Mouse (Mus musculus): ENCODE data around the gene Aqp7.

Aqp7 gene

GRCm38 (mm10) chr4:40997916-40998315 is 50.0 kb downstream of the Aqp7 start:
- DNase-seq = no peak

GRCm38 (mm10) chr4:40996302-40996701 is 51.6 kb downstream of the Aqp7 start:
- no peak for DNase-seq

- no peak for DNase-seq
These were observed 58.3 kb downstream of the Aqp7 start for GRCm38 (mm10) chr4:40989633-40990032.

GRCm38 (mm10) chr4:40983686-40984085 is 64.3 kb downstream of the Aqp7 start:
- DNase-seq = no peak

Measured in kidney, adult 11 months (tissue).